Mouse (Mus musculus) heart, embryonic 14.5 days (tissue): ENCODE results near the gene Axin1. TPM values are rescaled to one million over a fixed set of nuclear protein-coding genes. Genes with fewer than 3 reads are reported as not detected.
A peak's percentile ranks its signal among the peaks of the same experiment; 100 is the strongest.

Source experiments
- ATAC-seq: fragments of 200-750 bp; cut with Nextera tagmentation; 2 replicates; pipeline ENCODE4 v1.8.0; 2017; ENCODE audit warnings: low read depth, moderate TSS enrichment; ENCODE audit not compliant: insufficient number of reproducible peaks, insufficient read depth, low FRiP score
- H3K27ac ChIP-seq, 2 experiments: fragments of 200-500 bp in 1 of 2; fragments of 300-500 bp in 1 of 2; sonication (generic) in 1 of 2; replicated peaks in 1 of 2; 2 replicates each; pipeline ENCODE4 v1.5.1; 2012 to 2014; ENCODE audit warnings: low read depth in 2 of 2, low read length in 2 of 2, control low read depth in 1 of 2, mild to moderate bottlenecking in 1 of 2, mixed read lengths in 1 of 2; ENCODE audit not compliant: control insufficient read depth in 1 of 2, insufficient read depth in 1 of 2
- H3K27me3 ChIP-seq: fragments of 300-500 bp; sonication (generic); 2 replicates; pipeline ENCODE4 v1.6.1; 2014; ENCODE audit warnings: mild to moderate bottlenecking, low read length, control low read depth; ENCODE audit not compliant: control insufficient read depth, insufficient read depth
- H3K36me3 ChIP-seq: fragments of 300-500 bp; sonication (generic); 2 replicates; pipeline ENCODE4 v1.6.1; 2014; ENCODE audit warnings: mild to moderate bottlenecking, control low read depth, low read length, mixed read lengths; ENCODE audit not compliant: control insufficient read depth, insufficient read depth
- H3K4me1 ChIP-seq, 2 experiments: fragments of 200-500 bp in 1 of 2; fragments of 300-500 bp in 1 of 2; sonication (generic) in 1 of 2; 2 replicates each; pipeline ENCODE4 v1.6.1; 2012 to 2014; ENCODE audit warnings: low read length in 2 of 2, control low read depth in 1 of 2, mixed read lengths in 1 of 2; ENCODE audit not compliant: control insufficient read depth in 2 of 2, insufficient read depth in 2 of 2
- H3K4me2 ChIP-seq: fragments of 300-500 bp; sonication (generic); 2 replicates; pipeline ENCODE4 v1.6.1; 2014; ENCODE audit warnings: mild to moderate bottlenecking, low read length
- H3K4me3 ChIP-seq, 2 experiments: fragments of 200-500 bp in 1 of 2; fragments of 300-500 bp in 1 of 2; sonication (generic) in 1 of 2; 2 replicates each; pipeline ENCODE4 v1.5.1; 2012 to 2014; ENCODE audit warnings: low read length in 2 of 2, mild to moderate bottlenecking in 2 of 2, control low read depth in 1 of 2, low read depth in 1 of 2, moderate library complexity in 1 of 2; ENCODE audit not compliant: control insufficient read depth in 1 of 2, insufficient read depth in 1 of 2
- H3K9ac ChIP-seq: fragments of 300-500 bp; sonication (generic); 2 replicates; pipeline ENCODE4 v1.6.1; 2014; ENCODE audit warnings: mild to moderate bottlenecking, low read length
- H3K9me3 ChIP-seq: fragments of 300-500 bp; sonication (generic); 2 replicates; pipeline ENCODE4 v1.6.1; 2016; ENCODE audit warnings: low read length, control low read depth; ENCODE audit not compliant: control insufficient read depth
- WGBS: fragments of 180-500 bp; shearing (Covaris S2); extraction: QIAGEN DNeasy Blood & Tissue Kit; methylation state at CpG from one replicate; pipeline ENCODE4 v1.1.7; 2014; 5-methylcytosine and 5-hydroxymethylcytosine counted together
- polyA plus RNA-seq: library from polyadenylated mRNA; unstranded; fragments of >200 nt; fragmentation: Nextera tagmentation; extraction: Ambion mirVana; gene quantifications from 2 replicates; pipeline ENCODE4 v1.2.1, GENCODE M21; 2014

Axin1 gene
- polyA plus RNA-seq, 1 experiment from 2014 or later = 11.9 TPM

GRCm38 (mm10) chr17:26122431-26123140, 15.9 kb upstream of the Axin1 start:
- H3K4me3 ChIP-seq = no peak overlapping the region
- WGBS = 48% methylated on average over 5 of the region's 5 CpGs
- H3K27me3 ChIP-seq = peaks cover 17% of the 10 kb centered on the region
- no peak overlapping the region for H3K4me2 ChIP-seq
- no peak for ATAC-seq
- peaks cover 25% of the 10 kb centered on the region for H3K36me3 ChIP-seq
- H3K4me1 ChIP-seq = peaks cover 3 to 7% of the 10 kb centered on the region in 2 experiments; a peak in 2 of 4 replicates
- H3K9ac ChIP-seq = no peak overlapping the region
- no peaks in the 10 kb centered on the region for H3K9me3 ChIP-seq
- no peak overlapping the region for H3K27ac ChIP-seq

- Histone ChIP-seq H3K27me3 (peaks cover 13% of the 10 kb centered on the region), H3K9ac (peak within 1 kb of the TSS; percentile 90), H3K4me3 (peak within 1 kb of the TSS; percentile 85 to 87), H3K27ac (no peak within 1 kb of the TSS), H3K4me1 (peaks cover 3 to 7% of the 10 kb centered on the region in 2 experiments; a peak in 2 of 4 replicates), H3K36me3 (peaks cover 32% of the 10 kb centered on the region), H3K4me2 (peak within 1 kb of the TSS; percentile 68), H3K9me3 (no peaks in the 10 kb centered on the region)
- WGBS = under 1% methylated on average over 32 of the region's 32 CpGs
- ATAC-seq = peak; percentile 68
These were observed 15.2 kb upstream of the Axin1 start, which contains the start of gene Mrpl28 for GRCm38 (mm10) chr17:26123267-26123684. Gene Mrpl28 (plus strand): TSS chr17:26123500.

DNA sequence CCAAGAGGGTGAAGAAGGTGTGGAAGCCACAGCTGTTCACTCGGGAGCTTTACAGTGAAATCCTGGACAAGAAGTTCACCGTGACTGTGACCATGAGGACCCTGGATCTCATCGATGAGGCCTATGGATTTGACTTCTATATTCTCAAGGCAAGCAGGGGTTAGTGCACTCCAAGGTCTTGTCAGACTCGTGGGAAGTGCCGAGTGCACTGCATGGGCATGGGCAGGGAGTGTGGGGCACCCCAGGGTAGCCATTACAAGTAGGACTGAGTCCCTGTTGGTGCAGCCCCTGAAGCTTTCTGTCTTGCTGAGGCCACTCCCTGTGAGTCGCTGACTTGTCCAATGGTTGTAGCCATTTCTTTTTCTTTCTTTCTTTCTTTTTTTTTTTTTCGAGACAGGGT, 13.9 kb upstream of the Axin1 start:
- H3K9me3 ChIP-seq = no peaks in the 10 kb centered on the region
- peak overlapping the region; percentile 90 for H3K9ac ChIP-seq
- peak overlapping the region; percentile 68 for H3K4me2 ChIP-seq
- peaks cover 3 to 7% of the 10 kb centered on the region in 2 experiments; a peak in 2 of 4 replicates for H3K4me1 ChIP-seq
- no peak overlapping the region for H3K27ac ChIP-seq
- H3K4me3 ChIP-seq = peak overlapping the region; percentile 85 to 87; a peak in 2 of 4 replicates
- 88% methylated on average over 7 of the region's 7 CpGs for WGBS
- ATAC-seq = no peak
- peaks cover 45% of the 10 kb centered on the region for H3K36me3 ChIP-seq
- no peaks in the 10 kb centered on the region; the same call in 1 of the 2 replicates for H3K27me3 ChIP-seq

DNA sequence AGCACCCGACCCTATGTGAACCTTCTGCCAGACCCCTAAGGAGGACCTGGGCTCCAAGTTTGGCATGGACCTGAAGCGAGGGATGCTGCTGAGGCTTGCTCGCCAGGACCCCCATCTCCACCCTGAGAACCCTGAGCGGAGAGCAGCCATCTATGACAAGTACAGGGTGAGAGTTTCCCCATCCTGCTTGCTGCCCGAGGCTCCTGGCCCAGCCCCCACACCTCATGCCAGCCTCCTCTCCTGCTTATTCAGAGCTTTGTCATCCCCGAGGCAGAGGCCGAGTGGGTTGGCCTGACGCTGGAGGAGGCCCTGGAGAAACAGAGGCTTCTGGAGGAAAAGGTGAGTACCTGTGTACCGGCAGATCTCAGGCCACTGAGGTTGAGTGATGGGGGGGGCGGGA, 13.3 kb upstream of the Axin1 start:
- peaks cover 3 to 7% of the 10 kb centered on the region in 2 experiments; a peak in 2 of 4 replicates for H3K4me1 ChIP-seq
- H3K4me2 ChIP-seq = no peak overlapping the region

GRCm38 (mm10) chr17:26131062-26131732, 7.3 kb upstream of the Axin1 start:
- WGBS = 89% methylated on average over 18 of the region's 18 CpGs
- no peak overlapping the region for H3K27ac ChIP-seq
- H3K27me3 ChIP-seq = no peaks in the 10 kb centered on the region
- H3K36me3 ChIP-seq = peaks cover 54% of the 10 kb centered on the region
- H3K9me3 ChIP-seq = no peaks in the 10 kb centered on the region
- H3K4me1 ChIP-seq = no peaks in the 10 kb centered on the region
- H3K4me3 ChIP-seq = no peak overlapping the region
- H3K4me2 ChIP-seq = no peak overlapping the region
- ATAC-seq = no peak
- no peak overlapping the region for H3K9ac ChIP-seq

More for the DNA sequence above, 13.3 kb upstream of the Axin1 start:
- Histone ChIP-seq H3K27ac (no peak overlapping the region), H3K9ac (no peak overlapping the region), H3K4me3 (no peak overlapping the region), H3K9me3 (no peaks in the 10 kb centered on the region), H3K36me3 (peaks cover 51% of the 10 kb centered on the region), H3K27me3 (no peaks in the 10 kb centered on the region)
- no peak for ATAC-seq
- 92% methylated on average over 10 of the region's 10 CpGs for WGBS

DNA sequence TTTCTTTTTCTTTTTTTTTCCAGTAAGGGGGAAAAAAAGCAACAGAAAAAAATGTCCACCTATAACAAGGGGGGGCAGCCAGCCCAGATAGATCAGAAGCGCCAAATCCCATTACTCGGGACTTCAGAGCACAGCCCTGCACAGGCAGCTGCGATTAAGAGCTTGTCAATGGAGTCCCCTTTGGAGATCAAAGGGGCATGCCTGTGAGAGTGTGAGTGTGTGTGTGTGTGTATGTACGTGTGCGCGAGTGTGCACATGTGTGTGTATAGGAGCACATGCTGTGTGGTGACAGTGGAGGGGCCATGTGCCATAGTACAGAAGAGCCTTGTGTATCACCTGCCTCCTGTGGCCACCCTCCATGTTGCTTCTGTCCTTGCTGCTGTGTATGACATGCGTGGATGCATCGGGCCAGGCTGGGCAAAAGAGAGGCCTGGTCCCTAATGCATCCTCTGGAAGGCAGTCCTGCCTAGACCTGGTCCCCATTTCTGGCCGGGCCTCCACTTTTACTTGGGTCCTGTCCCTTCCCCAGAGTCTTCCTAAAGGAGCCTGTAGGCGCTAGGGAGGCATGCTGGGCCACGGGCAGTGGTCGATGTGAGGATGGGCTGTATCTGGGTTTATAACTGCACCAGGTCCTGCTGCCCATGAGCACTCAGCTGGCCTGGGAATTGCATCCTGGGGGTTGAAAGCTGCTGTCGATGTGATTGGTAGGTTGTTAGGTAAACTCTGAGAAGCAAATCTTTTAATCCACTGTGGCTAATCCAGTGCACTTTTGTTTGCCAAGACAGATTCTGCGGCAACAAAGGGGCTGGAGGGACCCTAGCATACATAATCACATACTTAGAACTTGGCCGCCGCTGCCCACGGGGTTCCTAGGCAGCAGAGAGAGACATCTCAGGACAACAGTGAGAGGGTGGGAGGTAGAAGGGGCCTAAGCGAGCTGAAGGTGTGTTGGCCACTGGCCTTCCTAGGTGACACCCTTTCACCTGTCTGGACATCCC, 6.3 kb upstream of the Axin1 start:
- ATAC-seq = no peak
- 92% methylated on average over 18 of the region's 18 CpGs for WGBS
- Histone ChIP-seq H3K4me2 (no peak overlapping the region), H3K4me1 (no peaks in the 10 kb centered on the region), H3K27ac (no peak overlapping the region), H3K9me3 (no peaks in the 10 kb centered on the region), H3K4me3 (no peak overlapping the region), H3K9ac (no peak overlapping the region), H3K36me3 (peaks cover 45% of the 10 kb centered on the region), H3K27me3 (no peaks in the 10 kb centered on the region)
